Mouse (Mus musculus): Measurements from ENCODE around the gene Cd96. TPM values are rescaled to one million over a fixed set of nuclear protein-coding genes. Genes with fewer than 3 reads are reported as not detected.

Cd96 gene
- total RNA-seq, 2 experiments from 2014 or later: not detected

DNA sequence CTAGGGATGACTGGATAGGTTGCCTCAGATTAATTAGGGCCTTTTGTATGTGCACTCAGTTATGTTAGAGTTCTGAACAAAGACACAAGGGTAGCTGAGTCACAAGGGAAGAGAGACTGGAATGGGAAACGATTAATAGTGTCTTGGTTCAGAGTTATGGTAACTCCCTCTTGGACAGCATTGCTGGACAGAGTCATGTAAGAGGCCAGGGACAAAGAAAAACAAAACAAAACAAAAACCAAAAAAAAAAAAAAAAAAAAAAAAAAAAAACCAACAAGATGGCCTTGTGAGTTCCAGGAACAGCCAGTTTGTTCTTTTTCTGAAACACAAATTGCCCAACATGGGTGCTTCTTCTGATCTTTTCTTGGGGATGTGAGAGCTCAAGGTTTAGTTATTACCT is 133.8 kb downstream of the Cd96 start:
- DNase-seq (ENCODE audit: low spot score): no peak

Other genes with a start within 250 kb of the Cd96 start
- 1 to 10 TPM; 4.8 to 9.2 TPM for gene Phldb2, start 166.7 kb downstream of the Cd96 start, total RNA-seq (2021)
- gene Plcxd2, start 110.0 kb downstream of the Cd96 start, total RNA-seq (2021): under 1 TPM; 0.11 to 0.12 TPM
- gene Gm4737, start 34.8 kb upstream of the Cd96 start, total RNA-seq (2021): 10 to 100 TPM; 15.1 to 17.3 TPM